Mouse (Mus musculus) 416B (cell line): ENCODE measurements around the gene Tango6.

Source experiments
- DNase-seq: peaks from one replicate; pipeline ENCODE4 v3.0.0; 2011; ENCODE audit warnings: low read depth

Gene Tango6

GRCm38 (mm10) chr8:106818626-106819515 is 136.0 kb downstream of the Tango6 start:
- DNase-seq: peak; percentile 70

- peak; percentile 75 for DNase-seq
Observed at GRCm38 (mm10) chr8:106819581-106819980, 136.7 kb downstream of the Tango6 start.

DNA sequence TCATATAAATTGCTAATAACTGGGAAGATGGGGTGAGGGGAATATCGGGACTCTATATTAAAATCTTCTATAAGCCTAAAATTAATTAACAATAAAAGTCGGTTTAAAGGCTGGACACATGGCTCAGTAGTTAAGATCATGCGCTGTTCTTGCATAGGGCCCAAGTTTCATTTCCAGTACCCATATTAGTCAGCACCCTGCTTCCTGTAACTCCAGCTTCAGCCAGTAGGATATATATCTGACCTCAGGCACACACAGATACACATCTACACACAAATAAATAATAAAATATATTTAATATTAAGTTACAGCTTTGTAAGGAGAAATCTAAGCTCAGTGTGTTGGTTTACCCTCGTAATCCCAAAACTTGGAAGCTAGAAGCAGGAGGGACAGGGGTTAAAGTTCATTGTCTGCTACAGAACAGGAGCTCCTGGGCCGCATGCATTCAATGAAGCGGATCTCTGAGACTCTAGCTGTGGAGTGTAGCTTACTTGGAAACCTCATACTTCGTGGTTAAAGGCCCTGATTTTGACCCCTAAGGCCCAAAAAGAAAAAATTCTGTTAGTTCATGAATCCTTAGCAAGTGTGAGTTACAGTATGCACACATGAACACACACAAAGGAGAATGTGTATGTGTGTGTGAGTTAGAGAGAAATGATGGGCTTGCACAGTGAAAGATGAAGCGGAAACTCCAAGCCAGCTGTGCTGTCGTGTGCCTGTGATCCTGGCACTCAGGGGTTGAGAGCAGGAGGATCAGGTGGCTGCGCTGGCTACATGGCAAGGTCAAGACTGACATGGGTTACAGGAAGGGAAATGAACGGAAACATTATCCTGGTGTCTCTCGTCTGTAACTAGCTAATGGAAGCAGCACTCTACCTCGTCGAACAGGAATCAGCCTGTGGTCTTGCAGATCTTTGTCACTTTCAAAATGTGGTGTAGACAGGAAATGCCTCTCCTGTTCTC is 138.0 kb downstream of the Tango6 start:
- peak; percentile 71 for DNase-seq

DNA sequence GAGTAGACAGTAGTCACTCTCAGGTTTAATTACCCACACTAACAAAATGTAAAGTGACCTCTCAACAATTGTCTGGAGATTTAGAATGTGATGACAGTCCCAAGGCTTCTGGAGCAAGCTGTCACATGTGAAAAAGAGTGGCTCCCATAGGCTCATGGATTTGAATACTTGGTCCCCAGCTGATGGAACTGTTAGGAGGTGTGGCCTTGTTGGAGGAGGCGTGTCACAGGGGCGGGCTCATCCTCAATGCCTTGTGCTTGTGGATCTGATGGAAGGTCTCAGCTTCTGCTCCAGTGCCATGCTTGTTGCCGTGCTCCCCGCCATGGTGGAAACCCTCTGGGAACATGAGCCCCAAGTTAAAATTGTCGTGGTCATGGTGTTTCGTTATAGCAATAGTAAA is 146.1 kb downstream of the Tango6 start:
- no peak for DNase-seq

DNA sequence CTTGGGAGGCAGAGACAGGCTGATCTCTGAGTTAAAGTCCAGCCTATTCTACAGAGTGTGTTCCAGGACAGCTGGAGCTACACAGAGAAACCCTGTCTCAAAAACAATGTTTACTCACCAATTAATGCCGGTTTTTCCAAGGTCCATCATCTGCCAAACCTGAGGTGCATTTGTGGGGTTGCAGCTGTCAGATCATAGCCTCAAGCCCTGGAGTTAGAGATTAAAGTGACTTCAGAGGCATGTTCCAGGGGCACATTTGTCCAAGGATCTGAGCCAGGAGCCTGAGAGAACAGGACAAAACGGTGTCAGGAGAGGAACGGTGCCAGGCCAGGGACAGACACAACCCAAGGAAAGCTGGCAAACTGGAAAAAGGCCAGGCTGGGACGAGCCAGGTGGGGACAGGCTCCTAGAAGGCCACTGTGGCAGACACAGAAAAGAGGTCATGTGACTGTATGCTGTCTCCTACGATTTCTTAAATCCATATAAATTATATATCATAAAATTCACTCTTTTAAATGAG is 146.7 kb downstream of the Tango6 start:
- no peak for DNase-seq

DNA sequence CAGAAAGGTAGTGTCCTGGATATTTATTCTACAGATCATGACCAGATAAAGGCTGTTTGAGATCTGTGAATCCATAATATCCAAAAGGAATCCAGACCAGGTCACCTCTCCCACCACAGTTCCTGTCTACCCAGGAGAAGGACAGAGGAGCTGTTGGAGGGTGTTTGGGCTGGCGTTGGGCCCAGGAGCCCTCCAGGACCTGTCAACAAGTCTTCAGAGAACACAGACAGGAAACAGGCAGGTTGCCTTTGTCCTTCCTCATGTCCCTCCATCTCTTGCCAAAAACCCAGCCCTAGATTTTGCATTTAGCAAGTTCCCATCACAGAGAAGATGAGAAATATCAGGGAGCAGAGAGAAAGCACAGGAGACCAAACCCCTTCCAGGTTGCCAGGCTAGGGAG is 152.0 kb downstream of the Tango6 start:
- DNase-seq: no peak

DNA sequence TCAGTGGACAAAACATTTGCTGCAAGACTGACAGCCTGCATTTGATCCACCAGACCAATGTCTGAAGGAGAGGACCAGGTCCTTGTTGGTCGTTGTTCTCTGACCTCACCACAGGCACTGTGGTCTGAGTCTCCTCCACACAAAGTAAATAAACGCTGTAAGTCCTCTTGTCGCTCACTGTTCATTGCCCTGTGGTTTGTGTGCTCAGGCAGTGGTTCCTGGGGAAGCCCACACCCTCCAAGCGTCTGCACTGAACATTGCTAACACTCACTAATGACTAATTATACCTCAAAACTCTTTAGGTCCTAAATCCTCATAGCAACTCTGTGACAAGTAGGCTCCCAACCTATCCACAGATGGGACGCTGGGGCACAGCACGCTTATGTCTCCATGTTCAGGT is 153.7 kb downstream of the Tango6 start:
- DNase-seq: peak; percentile 93

GRCm38 (mm10) chr8:106838803-106839202 is 155.9 kb downstream of the Tango6 start:
- no peak for DNase-seq

GRCm38 (mm10) chr8:106839209-106840001 is 156.5 kb downstream of the Tango6 start:
- no peak for DNase-seq

- DNase-seq: no peak
Observed at GRCm38 (mm10) chr8:106850034-106850433, 167.2 kb downstream of the Tango6 start.

DNA sequence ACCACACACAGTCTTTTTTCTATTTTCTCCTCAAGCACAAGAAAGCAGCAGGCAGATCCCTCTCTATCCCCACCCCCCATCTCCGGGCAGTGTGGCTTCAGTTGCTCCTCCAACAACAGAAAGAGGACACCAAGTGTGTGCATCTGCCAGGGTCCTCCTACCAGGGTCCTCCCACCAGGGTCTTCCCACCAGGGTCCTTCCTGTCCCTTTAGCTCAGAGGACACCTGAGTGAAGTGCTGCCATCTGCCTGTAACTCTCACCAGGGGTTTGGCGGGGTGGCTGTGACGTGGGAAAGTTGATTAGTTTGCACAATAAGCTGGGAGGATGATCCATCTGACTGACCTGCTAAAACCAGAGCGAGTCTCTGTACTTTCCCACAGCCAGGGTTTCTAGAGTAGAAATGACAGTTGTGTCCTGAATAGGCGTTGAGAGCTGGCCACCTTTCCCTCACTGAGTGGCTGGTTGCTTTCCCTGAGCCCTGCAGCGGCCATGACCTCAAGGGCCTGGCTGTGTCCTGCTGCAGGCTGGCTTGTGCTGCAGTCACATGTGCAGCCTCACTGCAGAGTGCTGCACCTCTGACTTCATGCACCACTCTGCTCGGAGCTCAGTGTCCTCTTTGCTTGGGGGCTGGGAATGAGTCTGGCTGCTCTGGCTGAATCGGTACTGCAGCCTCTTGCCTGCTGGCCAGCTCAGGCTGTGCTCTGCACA is 171.8 kb downstream of the Tango6 start:
- DNase-seq: no peak

DNA sequence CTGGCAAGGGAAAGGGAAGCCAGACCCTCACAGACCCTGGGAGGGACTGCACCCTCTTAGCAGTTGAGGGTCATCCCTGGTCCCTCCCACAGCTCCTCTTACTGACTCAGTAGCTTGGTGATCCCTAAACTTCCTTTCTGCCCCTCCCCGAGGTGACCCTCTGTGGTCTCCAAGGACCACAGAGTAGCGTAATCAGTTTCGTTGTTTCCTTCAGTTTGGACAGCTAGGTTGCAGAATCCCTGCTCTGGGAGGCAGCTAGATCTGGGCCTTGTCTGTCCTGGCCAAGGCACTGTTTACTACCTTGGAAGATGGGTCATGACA is 172.3 kb downstream of the Tango6 start:
- DNase-seq: peak; percentile 51

GRCm38 (mm10) chr8:106862845-106863244 is 180.0 kb downstream of the Tango6 start:
- DNase-seq: no peak

GRCm38 (mm10) chr8:106865354-106865753 is 182.5 kb downstream of the Tango6 start:
- no peak for DNase-seq

- no peak for DNase-seq
Observed at GRCm38 (mm10) chr8:106870051-106870450, 187.2 kb downstream of the Tango6 start, which contains the start of gene Has3. Gene Has3, plus strand, starts transcription at chr8:106870242.

DNA sequence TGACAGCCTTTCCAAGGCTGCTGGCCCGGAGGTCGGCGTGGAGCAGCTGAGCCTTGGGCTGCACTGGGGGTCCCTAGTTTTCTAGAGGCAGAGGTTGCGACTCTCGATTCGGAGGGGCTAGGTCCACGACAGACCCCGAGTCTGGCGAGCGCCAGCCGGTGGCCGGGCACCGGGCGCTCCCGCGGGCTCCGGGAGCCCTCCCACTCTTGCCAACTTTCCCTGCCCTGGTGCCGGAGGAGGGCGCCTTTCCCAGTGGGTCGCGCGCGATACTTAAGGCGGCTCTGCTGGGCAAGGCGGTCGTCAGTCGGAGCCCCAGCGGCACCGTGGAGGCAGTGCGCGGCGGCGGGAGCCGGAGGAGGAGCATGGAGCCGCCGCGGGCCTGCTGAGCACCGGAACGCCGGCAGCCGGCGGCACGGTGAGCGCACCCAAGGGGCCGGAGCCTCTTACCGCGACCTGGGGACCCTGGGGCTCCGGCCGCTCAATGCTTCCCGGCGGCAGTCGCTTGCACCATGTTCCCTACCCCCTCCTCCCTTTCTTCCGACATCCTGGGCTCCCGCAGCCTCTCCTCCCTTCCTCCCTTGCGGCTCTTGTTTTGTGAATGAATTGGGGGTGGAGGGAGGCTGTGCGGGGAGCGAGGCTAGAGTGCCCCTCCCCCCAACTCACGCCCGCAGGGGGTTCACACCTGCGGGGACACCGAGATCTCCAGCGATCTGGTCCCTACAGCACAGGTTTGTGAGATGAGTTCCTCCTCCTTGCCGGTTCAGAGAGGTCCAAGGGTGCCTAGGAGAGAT is 187.9 kb downstream of the Tango6 start:
- no peak for DNase-seq

- no peak for DNase-seq
Observed at GRCm38 (mm10) chr8:106871328-106871926, 188.6 kb downstream of the Tango6 start.

DNA sequence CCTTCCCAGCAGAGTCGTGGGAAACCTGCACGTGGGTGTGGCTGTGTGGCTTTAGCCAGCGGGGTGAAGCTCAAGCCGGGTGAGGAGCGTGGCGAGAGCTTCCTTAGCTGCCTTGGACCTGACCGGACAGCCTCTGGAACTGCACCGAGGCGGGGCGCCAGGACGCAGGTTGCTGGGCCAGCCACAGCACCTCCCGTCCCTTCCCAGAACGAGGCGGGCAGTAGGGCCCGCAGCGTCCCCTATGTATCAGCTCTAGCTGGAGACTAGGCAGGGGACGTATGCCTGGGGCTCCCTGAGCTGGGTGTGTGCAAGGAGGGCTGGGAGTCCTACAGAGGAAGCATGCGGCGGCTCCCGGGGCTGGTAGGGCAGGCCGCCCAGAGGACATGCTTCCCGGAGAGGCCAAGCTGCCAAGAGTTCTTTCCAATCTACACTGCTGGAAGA is 189.1 kb downstream of the Tango6 start:
- DNase-seq: no peak

- no peak for DNase-seq
Observed at GRCm38 (mm10) chr8:106872454-106873034, 189.7 kb downstream of the Tango6 start.
